Mouse (Mus musculus) left cerebral cortex, adult 8-10 months (tissue): ENCODE results near the gene Zmiz1. TPM values are rescaled to one million over a fixed set of nuclear protein-coding genes. Genes with fewer than 3 reads are reported as not detected.
A peak's percentile ranks its signal among the peaks of the same experiment; 100 is the strongest.

ENCODE experiments used
- DNase-seq, 2 experiments: peaks; one replicate each; pipeline ENCODE4 v3.0.0; 2022; ENCODE audit warnings: low spot score in 2 of 2
- total RNA-seq, 4 experiments: library from RNA; stranded (reverse); gene quantifications; 2 replicates each; pipeline ENCODE4 v1.2.4; 2022

The Zmiz1 gene
- total RNA-seq, 4 experiments from 2014 or later, result 90.1 to 94.2 (median 92.3) TPM

GRCm38 (mm10) chr14:25511564-25511963 is 52.6 kb downstream of the Zmiz1 start:
- no peak for DNase-seq

GRCm38 (mm10) chr14:25511967-25512366 is 53.0 kb downstream of the Zmiz1 start:
- DNase-seq, result no peak

GRCm38 (mm10) chr14:25512803-25513202 is 53.8 kb downstream of the Zmiz1 start:
- DNase-seq, result no peak

GRCm38 (mm10) chr14:25513496-25513895 is 54.5 kb downstream of the Zmiz1 start:
- no peak for DNase-seq

GRCm38 (mm10) chr14:25514943-25515512 is 56.0 kb downstream of the Zmiz1 start:
- no peak for DNase-seq

DNA sequence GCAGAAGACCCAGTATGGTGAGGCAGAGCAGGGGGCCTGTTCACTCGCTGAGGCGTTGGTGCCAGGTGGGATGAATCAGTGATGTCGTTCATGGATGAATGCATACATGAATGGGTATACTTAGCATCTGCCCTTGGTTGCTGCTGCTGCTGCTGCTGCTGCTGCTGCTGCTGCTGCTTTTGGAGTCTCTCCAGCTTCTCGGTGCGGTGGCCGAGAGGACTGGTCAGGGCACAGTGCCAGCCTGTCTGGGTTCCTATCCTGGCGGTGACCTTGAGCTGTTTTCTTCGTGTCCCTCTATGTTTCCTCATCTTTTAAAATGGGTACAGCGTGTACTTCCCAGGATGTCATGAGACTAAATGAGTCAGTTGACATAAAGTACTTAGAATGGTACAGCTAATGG is 56.9 kb downstream of the Zmiz1 start:
- no peak for DNase-seq

- no peak for DNase-seq
Observed at GRCm38 (mm10) chr14:25516640-25517591, 57.9 kb downstream of the Zmiz1 start.

GRCm38 (mm10) chr14:25518645-25519044 is 59.7 kb downstream of the Zmiz1 start:
- DNase-seq, result no peak

DNA sequence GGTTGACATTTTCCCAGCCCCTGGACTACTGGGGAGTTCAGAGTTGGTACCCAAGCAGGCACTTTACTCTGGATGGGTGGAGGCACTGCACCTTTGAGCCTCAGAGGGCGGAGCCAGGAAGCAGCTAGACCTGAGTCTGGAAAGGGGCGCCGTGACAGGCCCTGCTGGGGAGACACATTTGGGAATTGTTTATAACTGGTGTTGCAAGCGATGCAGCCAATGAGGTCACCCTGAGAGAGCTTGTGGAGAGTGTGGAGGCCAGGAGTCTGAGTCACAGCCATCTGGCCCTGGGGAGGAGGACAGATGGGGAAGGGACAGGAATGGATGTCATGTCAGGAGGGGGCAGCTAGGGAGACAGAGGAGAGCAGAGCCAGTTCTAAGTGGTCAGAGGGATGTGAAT is 60.7 kb downstream of the Zmiz1 start:
- DNase-seq, result peak in 1 of 2 experiments; percentile 48

- DNase-seq, result no peak
Observed at GRCm38 (mm10) chr14:25520589-25520988, 61.6 kb downstream of the Zmiz1 start.

DNA sequence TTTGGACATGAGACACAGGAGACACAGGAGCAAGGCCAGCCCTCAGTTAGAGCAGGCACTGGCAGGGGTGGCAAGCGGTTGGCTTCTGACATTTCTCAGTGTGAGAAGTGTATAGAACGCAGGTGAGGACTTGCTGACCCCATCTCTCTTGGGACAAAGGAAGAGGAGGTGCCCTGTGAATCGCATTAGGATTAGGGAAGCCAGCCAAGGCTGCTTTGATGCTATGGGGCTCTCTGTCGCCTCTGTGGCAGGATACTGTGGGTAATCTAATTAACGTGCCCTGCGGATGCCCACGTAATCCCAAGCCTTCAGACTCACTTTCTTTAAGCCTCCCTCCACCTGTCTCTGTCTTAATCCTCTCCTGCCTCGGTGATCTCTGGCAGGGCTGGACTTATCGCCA is 62.0 kb downstream of the Zmiz1 start:
- no peak for DNase-seq

- DNase-seq, result no peak
Observed at GRCm38 (mm10) chr14:25521500-25521899, 62.5 kb downstream of the Zmiz1 start.

- DNase-seq, result no peak
Observed at GRCm38 (mm10) chr14:25522415-25522814, 63.4 kb downstream of the Zmiz1 start.

- no peak for DNase-seq
Observed at GRCm38 (mm10) chr14:25523230-25524110, 64.5 kb downstream of the Zmiz1 start.

DNA sequence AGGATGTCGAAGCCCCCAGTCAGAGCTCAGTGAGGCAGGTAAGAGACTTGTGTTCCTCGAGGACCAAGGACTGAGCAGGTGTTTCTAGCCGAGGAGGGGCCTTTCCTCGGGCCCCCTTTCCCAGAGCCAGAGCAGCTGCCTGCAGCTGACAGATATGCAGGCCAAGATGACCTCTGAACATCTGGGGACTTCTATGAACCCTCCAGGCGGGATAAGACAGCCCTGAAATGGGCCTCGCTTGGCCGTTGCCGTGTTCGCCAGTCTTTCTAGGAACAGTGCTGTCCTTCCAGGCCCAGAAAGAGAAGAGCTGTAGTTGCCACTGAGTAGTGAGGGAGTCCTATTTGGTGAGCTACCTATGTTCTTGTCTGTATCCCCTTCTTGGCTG is 65.1 kb downstream of the Zmiz1 start:
- no peak for DNase-seq

DNA sequence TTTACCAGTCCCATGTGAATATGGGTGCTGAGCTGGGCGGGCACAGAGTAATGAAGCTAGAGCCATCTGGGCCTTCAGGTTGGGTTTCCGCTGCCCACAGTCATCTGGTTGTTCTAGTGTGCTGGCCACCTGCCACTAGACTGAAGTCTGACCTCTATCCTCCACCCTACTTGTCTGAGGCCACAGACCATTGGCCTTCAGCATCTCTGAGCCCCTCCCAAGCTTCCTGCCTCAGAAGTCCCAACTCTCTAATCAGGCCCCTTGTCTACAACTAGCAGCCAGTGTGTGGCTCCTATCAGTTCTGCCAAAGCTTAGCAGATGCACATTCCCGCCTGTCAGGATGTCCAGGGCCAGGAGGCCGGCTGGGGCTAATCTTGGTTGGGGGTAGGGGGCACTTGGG is 65.9 kb downstream of the Zmiz1 start:
- no peak for DNase-seq

DNA sequence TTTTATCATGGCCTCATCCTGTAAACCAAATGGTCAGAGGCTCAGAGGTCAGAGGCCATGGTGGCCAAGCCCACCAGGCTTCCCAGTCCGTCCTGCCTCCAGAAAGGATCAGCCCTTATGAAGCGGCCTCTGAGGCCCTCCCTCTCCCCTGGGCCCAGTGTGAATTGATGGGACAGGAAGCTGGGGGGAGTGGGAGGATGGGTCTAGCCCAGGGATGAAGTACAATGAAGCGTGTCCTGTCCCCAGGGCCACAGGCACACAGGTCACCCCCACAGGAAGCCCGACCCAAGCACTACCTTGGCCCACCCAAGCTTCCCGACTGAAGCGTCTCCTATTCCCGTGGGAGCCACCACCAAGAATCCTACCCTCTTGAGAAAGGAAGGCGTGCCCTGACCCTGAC is 66.7 kb downstream of the Zmiz1 start:
- no peak for DNase-seq

- no peak for DNase-seq
Observed at GRCm38 (mm10) chr14:25526872-25527271, 67.9 kb downstream of the Zmiz1 start.

DNA sequence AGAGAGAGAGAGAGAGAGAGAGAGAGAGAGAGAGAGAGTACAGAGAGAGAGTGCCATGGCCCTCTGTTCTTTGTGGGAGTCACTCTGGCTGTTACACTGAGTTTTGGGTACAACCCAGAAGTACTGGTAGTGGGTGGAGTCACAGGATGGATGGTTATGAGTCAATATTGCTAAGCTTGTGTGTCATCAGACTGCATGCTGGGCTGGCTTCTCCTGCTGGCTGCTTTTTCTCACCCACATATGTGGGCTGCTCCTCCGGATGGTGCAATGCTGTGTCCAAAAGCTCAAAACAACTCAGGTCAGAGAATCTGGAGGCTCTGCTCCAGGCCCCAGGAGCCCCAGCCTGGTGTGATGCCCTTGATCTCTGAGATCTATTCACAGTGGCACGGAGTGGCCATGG is 68.3 kb downstream of the Zmiz1 start:
- DNase-seq, result peak in 1 of 2 experiments; percentile 88

DNA sequence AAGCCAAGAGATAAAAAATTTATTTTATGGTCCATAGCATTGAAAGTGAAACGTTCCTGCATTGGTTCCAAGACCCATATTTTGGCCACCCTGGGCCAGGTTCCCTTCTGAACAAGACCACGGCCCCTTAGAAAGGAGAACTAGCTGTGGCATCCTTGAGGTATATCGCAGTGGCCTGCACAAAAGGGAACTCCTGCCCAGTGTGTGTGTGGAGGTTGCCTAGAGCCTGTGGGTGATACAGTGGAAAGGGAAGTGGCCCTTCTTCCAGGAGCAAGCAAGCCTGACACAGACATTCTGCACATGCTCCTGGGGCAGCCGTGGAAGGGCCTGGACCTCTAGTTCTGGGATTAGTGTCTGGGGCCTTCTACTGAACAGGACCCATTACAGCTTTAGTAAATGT is 71.4 kb downstream of the Zmiz1 start:
- DNase-seq, result no peak

GRCm38 (mm10) chr14:25530815-25531214 is 71.8 kb downstream of the Zmiz1 start:
- DNase-seq, result no peak

DNA sequence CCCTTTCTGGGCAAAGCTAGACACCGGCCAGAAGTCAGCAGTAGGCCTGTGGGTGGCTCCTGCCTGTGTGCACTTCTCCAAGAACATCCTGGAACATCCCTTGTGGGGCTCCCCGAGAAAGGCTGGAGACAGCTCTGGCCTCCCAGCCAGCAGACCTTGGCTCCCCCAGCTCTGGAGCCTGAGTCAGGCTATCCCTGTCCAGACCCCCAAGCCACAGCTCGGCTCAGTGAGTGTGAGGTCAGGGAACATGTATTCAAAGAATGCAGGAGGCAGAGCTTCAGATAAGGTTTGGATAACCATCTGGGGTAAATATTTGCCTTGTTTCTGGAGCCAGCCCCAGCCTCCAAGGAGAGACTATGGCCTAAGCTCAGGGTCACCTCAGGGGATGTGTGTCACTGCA is 74.0 kb downstream of the Zmiz1 start:
- no peak for DNase-seq
